In the genomic region with DNA sequence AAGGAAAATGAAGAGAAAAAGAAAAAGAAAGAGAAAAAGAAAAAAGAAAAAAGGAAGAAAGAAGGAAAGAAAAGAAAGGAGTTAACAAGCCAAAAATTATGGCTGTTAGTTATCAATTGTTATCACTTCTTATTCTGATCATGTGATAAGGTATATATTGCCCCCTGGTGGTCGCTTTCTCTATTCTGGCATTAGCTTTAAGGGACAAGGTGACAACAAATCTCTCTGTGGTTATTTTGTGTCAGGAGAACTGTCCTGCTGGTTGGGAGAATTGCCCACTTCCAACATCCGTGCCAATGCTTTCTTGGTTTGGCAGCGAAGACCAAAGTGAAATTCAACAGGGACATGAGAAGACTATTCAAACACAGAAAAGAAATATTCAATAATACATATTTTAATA, we compare ENCODE assay signal across 8 mouse cellular contexts. TPM values are rescaled to one million over a fixed set of nuclear protein-coding genes. Genes with fewer than 3 reads are reported as not detected.
A peak's percentile ranks its signal among the peaks of the same experiment; 100 is the strongest.
DNase-seq lines count a peak whose midpoint lies in the region; ATAC-seq and TF ChIP-seq lines count a peak whose summit lies in the region.

No protein-coding gene starts in this region.

- no peaks in the 10 kb centered on the region for H3K9me3 ChIP-seq in hindbrain, embryonic 10.5 days
- H3K9me3 ChIP-seq in hindbrain, embryonic 13.5 days: no peaks in the 10 kb centered on the region

- H3K4me1 ChIP-seq in hindbrain, embryonic 10.5 days (replicated peaks): no peaks in the 10 kb centered on the region
- no peaks in the 10 kb centered on the region for H3K4me1 ChIP-seq in hindbrain, embryonic 13.5 days (replicated peaks)

- ATAC-seq in hindbrain, embryonic 13.5 days (ENCODE audit: low FRiP score): no peak
- ATAC-seq in Patski: no peak
- ATAC-seq in frontal cortex, adult (ENCODE audit: low TSS enrichment): no peak

- POLR2A ChIA-PET in Patski (lab: Charles Lee): interaction anchor here (0.7 kb wide), 2 partner anchors 9 to 103 kb away, joined by 4 to 5 read pairs; no protein-coding TSS in a partner anchor

- H3K36me3 ChIP-seq in hindbrain, embryonic 10.5 days: no peaks in the 10 kb centered on the region
- H3K36me3 ChIP-seq in hindbrain, embryonic 13.5 days: no peaks in the 10 kb centered on the region

- 60% methylated on average over 3 of the region's 3 CpGs for WGBS in hindbrain, embryonic 10.5 days
- WGBS in hindbrain, embryonic 13.5 days: 56% methylated on average over 3 of the region's 3 CpGs

- H3K27ac ChIP-seq in hindbrain, embryonic 10.5 days: no peak overlapping the region
- H3K27ac ChIP-seq in hindbrain, embryonic 13.5 days: no peak overlapping the region

- no peaks in the 10 kb centered on the region for H3K27me3 ChIP-seq in hindbrain, embryonic 10.5 days (ENCODE audit: insufficient read depth, poor library complexity, severe bottlenecking)
- H3K27me3 ChIP-seq in hindbrain, embryonic 13.5 days: no peaks in the 10 kb centered on the region
- H3K27me3 ChIP-seq in Patski: no peaks in the 10 kb centered on the region

- CTCF ChIA-PET in Patski (lab: Charles Lee): interaction anchor here (1.0 kb wide), 1 partner anchor 8 kb away, joined by 4 read pairs; no protein-coding TSS in a partner anchor

- H3K4me3 ChIP-seq in hindbrain, embryonic 10.5 days: no peak overlapping the region
- H3K4me3 ChIP-seq in hindbrain, embryonic 13.5 days: no peak overlapping the region

- no peak overlapping the region for H3K9ac ChIP-seq in hindbrain, embryonic 13.5 days

- TF ChIP-seq CTCF in Patski (IDR thresholded peaks at IDR 0.05): peak; percentile 65

- H3K4me2 ChIP-seq in hindbrain, embryonic 13.5 days: no peak overlapping the region

- DNase-seq in hindbrain, embryonic 10.5 days (ENCODE audit: low spot score): peak; percentile 22
- peak; percentile 39 for DNase-seq in 3134 (ENCODE audit: extremely low read depth, insufficient read length, low spot score)
- no peak for DNase-seq in Patski (ENCODE audit: low read depth, low spot score)
- DNase-seq in cerebellum, postnatal 14 days: peak; percentile 97 to 98
- DNase-seq in induced T-regulatory cell, adult 2 months (ENCODE audit: low read depth): peak; percentile 88
- peak; percentile 58 to 67 for DNase-seq in natural killer cell, adult 2 months (ENCODE audit: low spot score in 2 of 2)

- in situ Hi-C loops in Patski (cut with MboI; ENCODE audit: low pct_unique_long_range_greater_than_20kb): no loop called here

RNA-seq across cellular contexts. Expression of a gene that starts 34.6 kb away (rescaled TPM):
- 14.2 and 17.4 TPM in 2 replicates for polyA plus RNA-seq in hindbrain, embryonic 10.5 days (2016; fragmentation: Nextera tagmentation; extraction: Ambion mirVana)
- 25.4 and 29.0 TPM in 2 replicates for polyA plus RNA-seq in hindbrain, embryonic 13.5 days (2015; fragmentation: Nextera tagmentation; extraction: Ambion mirVana)
- polyA plus RNA-seq in Patski (2021): 174 TPM
